Mouse (Mus musculus): ENCODE measurements around the gene Hdac1. TPM values are rescaled to one million over a fixed set of nuclear protein-coding genes. Genes with fewer than 3 reads are reported as not detected.

Gene Hdac1
- polyA plus RNA-seq, 1 experiment from 2014 or later = 274 TPM

- H3K27ac ChIP-seq = peak overlapping the region; percentile 74
- H3K36me3 ChIP-seq = no peaks in the 10 kb centered on the region
- H3K4me1 ChIP-seq = peaks cover 21% of the 10 kb centered on the region
- H3K4me3 ChIP-seq (replicated peaks) = no peak overlapping the region
- 0 out of 2 replicates have a peak, but pooled peaks have one; percentile 27 for ATAC-seq (replicated peaks; ENCODE audit: low FRiP score)
- 21% methylated on average over 7 of the region's 8 CpGs for WGBS
- peak overlapping the region; percentile 44; the same call in 1 of the 2 replicates for H3K4me2 ChIP-seq
- H3K9me3 ChIP-seq (replicated peaks) = no peaks in the 10 kb centered on the region
- no peaks in the 10 kb centered on the region for H3K27me3 ChIP-seq
- H3K9ac ChIP-seq = no peak overlapping the region
These were observed 32.8 kb upstream of the Hdac1 start for GRCm38 (mm10) chr4:129575171-129575844.

GRCm38 (mm10) chr4:129573430-129573829, 30.9 kb upstream of the Hdac1 start, which contains the start of gene Lck:
Gene Lck (minus strand): TSS chr4:129573641.
- Histone ChIP-seq H3K27ac (peak within 1 kb of the TSS; percentile 73), H3K4me2 (no peak within 1 kb of the TSS), H3K9ac (no peak within 1 kb of the TSS), H3K4me1 (peaks cover 15% of the 10 kb centered on the region), H3K9me3 (replicated peaks) (no peaks in the 10 kb centered on the region), H3K36me3 (no peaks in the 10 kb centered on the region), H3K27me3 (no peaks in the 10 kb centered on the region), H3K4me3 (replicated peaks) (no peak within 1 kb of the TSS)
- no peak for ATAC-seq (replicated peaks; ENCODE audit: low FRiP score)
- 89% methylated on average over 8 of the region's 8 CpGs for WGBS

- Histone ChIP-seq H3K4me2 (no peak overlapping the region), H3K4me3 (replicated peaks) (no peak overlapping the region), H3K9ac (no peak overlapping the region), H3K4me1 (peaks cover 15% of the 10 kb centered on the region), H3K27ac (peak overlapping the region; percentile 73), H3K27me3 (no peaks in the 10 kb centered on the region), H3K9me3 (replicated peaks) (no peaks in the 10 kb centered on the region), H3K36me3 (no peaks in the 10 kb centered on the region)
- 79% methylated on average over 4 of the region's 4 CpGs for WGBS
- no peak for ATAC-seq (replicated peaks; ENCODE audit: low FRiP score)
These were observed 30.5 kb upstream of the Hdac1 start for GRCm38 (mm10) chr4:129573093-129573370.

- Histone ChIP-seq H3K4me3 (replicated peaks) (no peak overlapping the region), H3K9ac (no peak overlapping the region), H3K9me3 (replicated peaks) (no peaks in the 10 kb centered on the region), H3K27me3 (no peaks in the 10 kb centered on the region), H3K4me1 (peaks cover 15% of the 10 kb centered on the region), H3K27ac (peak overlapping the region; percentile 73), H3K36me3 (no peaks in the 10 kb centered on the region), H3K4me2 (no peak overlapping the region)
- 74% methylated on average over 13 of the region's 13 CpGs for WGBS
- no peak for ATAC-seq (replicated peaks; ENCODE audit: low FRiP score)
These were observed 30.0 kb upstream of the Hdac1 start for GRCm38 (mm10) chr4:129572236-129573092.

GRCm38 (mm10) chr4:129571551-129572084, 29.1 kb upstream of the Hdac1 start:
- Histone ChIP-seq H3K9me3 (replicated peaks) (no peaks in the 10 kb centered on the region), H3K36me3 (no peaks in the 10 kb centered on the region), H3K27me3 (no peaks in the 10 kb centered on the region), H3K4me1 (peaks cover 8% of the 10 kb centered on the region), H3K27ac (peak overlapping the region; percentile 73; the same call in 1 of the 2 replicates), H3K4me2 (no peak overlapping the region), H3K4me3 (replicated peaks) (no peak overlapping the region), H3K9ac (no peak overlapping the region)
- no peak for ATAC-seq (replicated peaks; ENCODE audit: low FRiP score)
- WGBS = 81% methylated on average over 8 of the region's 8 CpGs

GRCm38 (mm10) chr4:129570028-129570427, 27.5 kb upstream of the Hdac1 start:
- ATAC-seq (replicated peaks; ENCODE audit: low FRiP score) = no peak
- WGBS = 82% methylated on average over 6 of the region's 6 CpGs

GRCm38 (mm10) chr4:129568366-129568765, 25.9 kb upstream of the Hdac1 start:
- Histone ChIP-seq H3K4me3 (replicated peaks) (no peak overlapping the region), H3K4me2 (no peak overlapping the region), H3K9ac (no peak overlapping the region), H3K9me3 (replicated peaks) (no peaks in the 10 kb centered on the region), H3K27me3 (no peaks in the 10 kb centered on the region), H3K27ac (no peak overlapping the region), H3K4me1 (peaks cover 9% of the 10 kb centered on the region), H3K36me3 (no peaks in the 10 kb centered on the region)
- WGBS = 90% methylated on average over 7 of the region's 7 CpGs
- no peak for ATAC-seq (replicated peaks; ENCODE audit: low FRiP score)

More at GRCm38 (mm10) chr4:129570028-129570427, 27.5 kb upstream of the Hdac1 start:
- H3K27me3 ChIP-seq = no peaks in the 10 kb centered on the region
- H3K36me3 ChIP-seq = no peaks in the 10 kb centered on the region
- no peak overlapping the region for H3K27ac ChIP-seq
- no peaks in the 10 kb centered on the region for H3K9me3 ChIP-seq (replicated peaks)
- H3K9ac ChIP-seq = no peak overlapping the region
- H3K4me3 ChIP-seq (replicated peaks) = no peak overlapping the region
- H3K4me1 ChIP-seq = peaks cover 2% of the 10 kb centered on the region
- H3K4me2 ChIP-seq = no peak overlapping the region

- no peak overlapping the region for H3K4me3 ChIP-seq (replicated peaks)
- no peak for ATAC-seq (replicated peaks; ENCODE audit: low FRiP score)
- H3K27ac ChIP-seq = no peak overlapping the region
- no peaks in the 10 kb centered on the region for H3K36me3 ChIP-seq
- 86% methylated on average over 6 of the region's 6 CpGs for WGBS
- no peak overlapping the region for H3K4me2 ChIP-seq
- no peaks in the 10 kb centered on the region for H3K27me3 ChIP-seq
- H3K4me1 ChIP-seq = peaks cover 11% of the 10 kb centered on the region
- H3K9ac ChIP-seq = no peak overlapping the region
- H3K9me3 ChIP-seq (replicated peaks) = no peaks in the 10 kb centered on the region
These were observed 22.6 kb upstream of the Hdac1 start for GRCm38 (mm10) chr4:129565139-129565538.

GRCm38 (mm10) chr4:129563718-129564117, 21.2 kb upstream of the Hdac1 start:
- Histone ChIP-seq H3K4me3 (replicated peaks) (no peak overlapping the region), H3K4me1 (peaks cover 11% of the 10 kb centered on the region), H3K27ac (peak overlapping the region; percentile 42; the same call in 1 of the 2 replicates), H3K27me3 (no peaks in the 10 kb centered on the region), H3K4me2 (no peak overlapping the region), H3K9ac (no peak overlapping the region), H3K36me3 (no peaks in the 10 kb centered on the region), H3K9me3 (replicated peaks) (no peaks in the 10 kb centered on the region)
- ATAC-seq (replicated peaks; ENCODE audit: low FRiP score) = peak; percentile 83
- WGBS = 11% methylated on average over 8 of the region's 8 CpGs

GRCm38 (mm10) chr4:129561184-129561583, 18.7 kb upstream of the Hdac1 start:
- Histone ChIP-seq H3K27me3 (no peaks in the 10 kb centered on the region), H3K27ac (no peak overlapping the region), H3K9me3 (replicated peaks) (no peaks in the 10 kb centered on the region), H3K4me1 (peaks cover 30% of the 10 kb centered on the region), H3K9ac (no peak overlapping the region), H3K36me3 (no peaks in the 10 kb centered on the region), H3K4me3 (replicated peaks) (no peak overlapping the region), H3K4me2 (no peak overlapping the region)
- no peak for ATAC-seq (replicated peaks; ENCODE audit: low FRiP score)
- 83% methylated on average over 5 of the region's 5 CpGs for WGBS

GRCm38 (mm10) chr4:129558321-129558955, 15.9 kb upstream of the Hdac1 start:
- H3K27me3 ChIP-seq = no peaks in the 10 kb centered on the region
- 82% methylated on average over 12 of the region's 12 CpGs for WGBS
- H3K36me3 ChIP-seq = no peaks in the 10 kb centered on the region
- no peak overlapping the region for H3K4me3 ChIP-seq (replicated peaks)
- no peak overlapping the region for H3K4me2 ChIP-seq
- peaks cover 33% of the 10 kb centered on the region for H3K4me1 ChIP-seq
- H3K27ac ChIP-seq = no peak overlapping the region
- no peaks in the 10 kb centered on the region for H3K9me3 ChIP-seq (replicated peaks)
- no peak overlapping the region for H3K9ac ChIP-seq
- no peak for ATAC-seq (replicated peaks; ENCODE audit: low FRiP score)
